Mouse (Mus musculus): ENCODE data around the gene Hist2h2bb. TPM values are rescaled to one million over a fixed set of nuclear protein-coding genes. Genes with fewer than 3 reads are reported as not detected.
"Not testable (repeated sequence)": the region's sequence is repeated elsewhere in the genome, so short reads cannot be mapped to it uniquely, and the experiment has no call there.

The Hist2h2bb gene
- polyA plus RNA-seq, 1 experiment from 2014 or later: 71.3 TPM

GRCm38 (mm10) chr3:96262979-96263550 is 6.5 kb upstream of the Hist2h2bb start, which contains the start of gene Hist2h4:
Hist2h4 (minus strand) TSS chr3:96263311.
- peak; percentile 94 for DNase-seq (ENCODE audit: low spot score)

DNA sequence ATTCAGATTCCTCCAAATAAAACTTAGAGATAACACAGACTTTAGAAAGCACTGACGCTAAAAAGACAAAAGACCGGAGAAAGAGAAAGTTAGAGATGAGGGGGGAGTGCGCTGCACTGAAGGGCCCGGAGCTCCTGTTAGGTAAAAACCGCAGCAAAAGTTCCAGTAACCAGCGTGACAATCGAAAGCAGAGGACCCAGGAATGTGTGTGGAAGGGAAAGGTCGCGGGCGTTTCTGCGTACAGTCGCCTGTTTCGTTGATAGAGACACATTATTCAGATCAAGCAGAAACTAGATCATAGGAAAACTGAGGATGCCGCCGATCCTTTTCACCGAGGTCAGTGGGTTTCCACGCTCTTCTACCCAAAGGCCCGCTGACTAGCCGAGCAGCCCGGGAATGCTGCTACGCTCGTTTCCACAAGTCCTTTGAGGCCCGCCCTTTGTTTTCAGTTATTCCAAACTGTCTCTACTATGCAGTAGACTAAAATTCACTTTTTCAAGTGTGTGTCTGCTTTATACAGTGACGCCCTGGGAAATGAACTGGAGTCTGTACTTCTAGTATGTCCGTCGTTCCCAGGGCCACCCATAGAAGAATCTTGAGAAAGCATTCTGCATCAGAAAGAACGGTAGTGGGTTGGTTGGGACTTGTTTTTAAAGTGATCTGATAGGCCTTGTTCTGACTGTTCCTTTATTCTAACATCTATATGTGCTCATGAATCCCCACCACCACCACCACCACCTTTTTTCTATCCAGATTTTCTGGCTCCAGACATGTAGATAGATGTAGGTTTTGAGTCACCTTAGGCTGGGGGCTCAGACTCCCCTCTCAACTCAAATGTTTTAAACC is 5.8 kb upstream of the Hist2h2bb start:
- DNase-seq (ENCODE audit: low spot score): peak; percentile 50

DNA sequence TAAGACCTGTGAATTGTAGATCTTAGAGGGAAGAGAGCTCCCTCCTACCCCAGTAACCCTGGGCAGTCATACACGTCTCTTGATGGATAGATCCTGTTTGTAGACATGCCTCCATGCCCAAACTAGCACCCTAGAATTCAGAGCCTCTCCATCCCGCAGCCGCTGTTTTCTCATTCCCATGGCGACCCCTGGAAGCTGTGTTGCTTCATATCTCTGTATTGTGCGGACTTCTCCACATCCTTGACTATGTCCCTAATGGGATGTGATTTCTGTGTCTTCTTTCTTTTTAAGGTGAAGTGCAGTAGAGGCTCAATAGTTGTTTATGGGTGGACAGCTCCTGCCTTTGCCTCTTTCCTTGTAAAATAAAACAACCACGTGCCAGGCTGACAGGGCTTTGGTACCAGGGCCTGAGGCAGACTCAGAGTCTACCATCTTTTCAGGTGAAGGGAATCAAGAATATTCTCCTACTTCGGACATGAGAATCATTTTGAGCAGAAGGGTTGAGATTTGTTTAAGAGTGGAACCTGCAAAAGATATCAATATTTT is 5.1 kb upstream of the Hist2h2bb start:
- DNase-seq (ENCODE audit: low spot score): no peak

GRCm38 (mm10) chr3:96266132-96266710 is 3.3 kb upstream of the Hist2h2bb start:
- no peak for DNase-seq (ENCODE audit: low spot score)

- DNase-seq (ENCODE audit: low spot score): no peak
These were observed 2.0 kb upstream of the Hist2h2bb start for GRCm38 (mm10) chr3:96267541-96267940.

- peak; percentile 87 for DNase-seq (ENCODE audit: low spot score)
These were observed 1.3 kb upstream of the Hist2h2bb start, which contains the start of gene Hist2h3b for GRCm38 (mm10) chr3:96268051-96268775. Hist2h3b (plus strand) TSS chr3:96268654.

DNA sequence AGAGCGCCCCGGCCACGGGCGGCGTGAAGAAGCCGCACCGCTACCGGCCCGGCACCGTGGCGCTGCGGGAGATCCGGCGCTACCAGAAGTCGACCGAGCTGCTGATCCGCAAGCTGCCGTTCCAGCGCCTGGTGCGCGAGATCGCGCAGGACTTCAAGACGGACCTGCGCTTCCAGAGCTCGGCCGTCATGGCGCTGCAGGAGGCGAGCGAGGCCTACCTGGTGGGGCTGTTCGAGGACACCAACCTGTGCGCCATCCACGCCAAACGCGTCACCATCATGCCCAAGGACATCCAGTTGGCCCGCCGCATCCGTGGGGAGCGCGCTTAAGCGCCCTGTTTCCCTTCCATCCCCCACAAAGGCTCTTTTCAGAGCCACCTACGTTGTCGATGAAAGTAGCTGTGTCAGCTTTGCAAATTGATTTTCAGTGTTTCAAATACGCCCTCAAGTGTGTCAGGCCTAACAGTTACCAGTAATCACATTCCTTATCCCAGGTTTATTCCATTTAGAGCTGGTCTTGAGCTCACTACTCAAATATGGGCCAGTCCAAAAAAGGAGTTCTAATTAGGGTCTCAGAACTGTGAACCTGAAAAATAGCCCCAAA is 675 bp upstream of the Hist2h2bb start:
- DNase-seq (ENCODE audit: low spot score): not testable (repeated sequence)

DNA sequence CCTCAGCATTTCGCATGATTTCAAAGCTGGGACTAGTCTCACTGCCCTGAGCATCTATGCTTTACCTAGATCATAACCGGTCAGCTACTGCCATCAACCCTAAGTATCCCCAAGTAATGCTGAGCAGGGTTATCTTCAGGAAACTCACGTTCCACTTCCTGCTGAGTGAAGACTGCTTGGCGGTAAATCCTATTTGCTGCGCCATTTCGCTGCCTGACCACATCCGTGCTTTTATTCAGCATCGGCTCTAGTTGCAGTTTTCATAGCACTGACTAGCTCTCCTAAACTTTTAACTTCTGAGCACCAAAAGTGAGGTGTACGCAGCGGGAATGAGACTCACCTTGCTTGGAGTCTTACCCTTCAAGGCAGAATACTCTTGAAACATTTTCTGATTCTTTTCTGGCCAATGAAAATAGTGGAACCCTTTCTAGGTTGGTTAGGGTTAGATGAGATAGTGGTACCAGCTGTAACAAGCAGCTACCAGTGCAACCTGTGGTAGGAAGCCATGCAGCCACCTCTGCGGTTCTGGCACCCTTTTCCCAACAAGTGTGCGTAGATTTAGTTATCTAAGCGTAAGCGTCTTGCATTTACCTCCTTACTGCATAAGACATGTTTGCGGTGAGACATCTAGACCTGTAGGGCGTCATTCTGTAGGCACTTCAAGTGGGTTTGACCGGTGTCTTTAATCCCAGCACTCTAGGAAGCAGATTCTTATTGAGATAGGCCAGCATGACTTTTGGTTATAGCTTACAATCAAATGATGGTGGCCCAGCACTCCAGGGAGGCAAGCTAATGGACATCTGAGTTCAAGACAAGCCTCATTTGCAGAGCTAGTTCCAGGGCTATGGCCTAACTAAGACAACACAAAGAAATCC is 4.3 kb downstream of the Hist2h2bb start:
- DNase-seq (ENCODE audit: low spot score): peak; percentile 75

GRCm38 (mm10) chr3:96277428-96277799 is 7.9 kb downstream of the Hist2h2bb start:
- peak; percentile 86 for DNase-seq (ENCODE audit: low spot score)

DNA sequence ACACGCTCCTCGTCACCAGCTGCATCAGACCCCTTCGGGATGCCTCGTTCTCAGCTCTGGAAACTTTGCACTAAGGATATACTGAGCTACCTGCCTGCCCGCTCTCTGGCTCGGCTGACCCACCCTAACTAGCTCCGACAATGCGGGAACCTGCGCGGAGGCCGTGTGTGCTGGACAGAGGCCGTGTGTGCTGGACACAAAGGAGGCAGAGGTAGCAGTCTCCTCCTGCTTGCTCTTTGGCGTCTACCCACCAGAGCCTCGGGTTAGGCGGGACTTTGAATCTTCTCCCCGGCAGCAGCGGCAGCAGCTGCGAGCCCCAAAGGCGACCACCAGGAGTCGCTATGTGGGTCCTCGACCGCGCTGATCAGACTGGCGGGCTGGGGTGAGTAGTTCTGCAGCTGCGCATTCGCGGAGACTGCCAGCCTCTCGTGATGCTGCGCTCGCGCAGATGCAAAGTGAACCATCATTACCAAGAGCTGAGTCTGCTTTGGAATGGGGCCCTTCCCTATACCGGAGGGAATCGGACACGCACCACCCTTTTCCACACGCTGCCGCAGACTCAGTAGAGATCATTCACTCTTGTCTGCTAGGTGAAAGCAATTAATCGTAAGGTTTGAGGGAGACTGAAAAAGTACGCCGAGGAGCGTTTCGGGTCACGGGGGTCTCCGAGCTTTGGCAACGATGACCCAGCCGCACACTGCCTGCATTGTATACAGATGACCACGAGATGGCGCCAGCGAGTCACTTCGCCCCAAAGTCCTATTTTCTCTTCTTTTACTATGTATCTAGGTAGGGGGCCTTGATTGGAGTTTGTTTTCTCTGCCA is 8.5 kb downstream of the Hist2h2bb start:
- DNase-seq (ENCODE audit: low spot score): peak; percentile 93

DNA sequence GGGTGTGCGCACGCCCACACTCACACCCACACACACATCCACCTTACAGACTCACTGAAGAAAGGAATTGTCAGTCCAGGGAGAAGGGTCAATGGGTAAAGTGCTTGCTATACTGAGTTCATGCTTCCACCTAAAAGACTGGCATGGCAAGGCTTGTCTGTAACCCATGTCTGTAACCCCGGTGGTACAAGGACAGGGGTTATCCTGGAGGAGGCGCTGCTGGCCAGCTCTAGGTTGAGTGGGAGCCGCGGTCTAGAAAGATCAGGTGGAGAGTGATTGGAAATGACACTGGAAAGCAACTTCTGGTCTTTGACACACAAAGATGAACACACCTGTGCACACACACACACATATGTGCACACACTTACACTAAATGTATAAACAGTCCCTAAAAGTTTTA is 11.1 kb downstream of the Hist2h2bb start:
- no peak for DNase-seq (ENCODE audit: low spot score)

- DNase-seq (ENCODE audit: low spot score): no peak
These were observed 14.9 kb downstream of the Hist2h2bb start for GRCm38 (mm10) chr3:96284457-96284856.

DNA sequence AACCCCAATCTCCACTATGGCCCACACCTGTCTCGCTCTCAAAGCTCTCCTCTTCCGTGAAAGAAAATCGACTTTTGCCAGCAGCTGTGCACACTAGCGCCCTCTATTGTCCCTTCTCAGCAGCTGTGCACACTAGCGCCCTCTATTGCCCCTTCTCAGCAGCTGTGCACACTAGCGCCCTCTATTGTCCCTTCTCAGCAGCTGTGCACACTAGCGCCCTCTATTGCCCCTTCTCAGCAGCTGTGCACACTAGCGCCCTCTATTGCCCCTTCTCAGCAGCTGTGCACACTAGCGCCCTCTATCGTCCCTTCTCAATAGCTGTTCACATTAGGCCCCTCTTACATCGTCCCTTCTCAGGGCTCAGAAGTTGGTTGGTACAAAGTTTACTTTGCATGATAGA is 17.8 kb downstream of the Hist2h2bb start:
- not testable (repeated sequence) for DNase-seq (ENCODE audit: low spot score)

DNA sequence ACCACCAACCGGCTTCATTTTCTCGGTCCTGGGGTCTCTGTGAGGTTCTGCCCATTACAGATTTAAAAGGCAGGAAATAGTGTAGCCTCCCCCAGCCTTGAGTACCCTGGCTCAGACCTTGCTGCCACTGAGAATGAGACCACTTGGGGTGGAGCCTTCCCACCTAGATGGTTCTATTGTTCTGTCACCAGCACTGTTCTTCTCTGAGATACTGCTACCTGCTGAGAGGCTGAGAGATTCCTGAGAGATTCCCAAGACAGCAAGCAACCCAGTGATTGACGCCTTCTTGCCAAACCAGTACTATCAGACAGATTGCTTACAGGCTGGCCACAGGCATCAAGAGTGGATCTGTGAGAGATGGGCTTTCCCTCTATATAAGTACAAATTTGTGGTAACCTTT is 19.6 kb downstream of the Hist2h2bb start:
- no peak for DNase-seq (ENCODE audit: low spot score)

GRCm38 (mm10) chr3:96290727-96291126 is 21.2 kb downstream of the Hist2h2bb start:
- DNase-seq (ENCODE audit: low spot score): not testable (repeated sequence)

GRCm38 (mm10) chr3:96292641-96293040 is 23.1 kb downstream of the Hist2h2bb start:
- no peak for DNase-seq (ENCODE audit: low spot score)

DNA sequence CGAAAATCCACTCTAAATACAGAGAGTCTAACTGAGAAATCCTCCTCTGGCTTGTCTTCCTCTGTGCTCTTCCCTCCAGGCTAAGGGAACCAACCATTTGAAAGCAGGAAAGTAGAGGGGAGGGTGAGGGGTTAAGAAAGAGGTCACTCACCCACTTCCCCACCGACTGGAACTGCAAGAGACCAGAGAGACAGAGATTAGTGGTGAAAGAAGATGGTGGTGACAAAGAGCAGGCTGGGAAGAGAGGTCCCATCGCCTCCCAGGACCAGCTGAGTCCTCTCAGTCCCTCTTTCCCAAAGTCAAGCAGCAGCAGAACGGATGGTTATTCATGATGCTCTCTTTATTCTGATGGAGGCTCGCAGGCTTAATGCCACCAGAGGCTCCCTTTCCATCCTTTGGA is 23.8 kb downstream of the Hist2h2bb start:
- DNase-seq (ENCODE audit: low spot score): no peak

- DNase-seq (ENCODE audit: low spot score): no peak
These were observed 24.2 kb downstream of the Hist2h2bb start, which contains the start of gene Fcgr1 for GRCm38 (mm10) chr3:96293787-96294186. Fcgr1 (minus strand) TSS chr3:96293969.

DNA sequence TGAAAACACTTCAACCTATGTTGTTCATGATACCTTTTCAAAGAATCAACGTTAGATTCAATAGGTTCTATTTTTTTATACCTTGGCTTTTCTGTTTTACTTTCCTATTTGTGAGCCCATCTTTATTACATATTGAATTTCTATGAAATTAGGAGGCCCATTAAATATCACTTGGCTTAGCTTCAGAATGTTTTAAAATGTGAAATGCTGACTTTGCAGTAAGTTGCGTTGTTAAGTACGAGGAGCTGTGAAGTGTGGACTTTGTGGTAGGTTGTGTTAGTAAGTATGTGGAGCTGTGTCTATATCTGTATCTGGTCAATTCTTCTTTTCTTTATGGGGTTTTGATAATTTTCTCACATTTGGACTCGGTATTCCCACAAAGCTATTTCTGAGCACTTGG is 28.8 kb downstream of the Hist2h2bb start:
- no peak for DNase-seq (ENCODE audit: low spot score)

All from thymus, postnatal 0 days (tissue).